Mouse (Mus musculus) cortical plate, adult 2 months (tissue): ENCODE measurements around the gene Pip4k2c.

Experiments used
- CTCF ChIP-seq: fragments of 200-500 bp; IDR thresholded peaks from 2 replicates; pipeline ENCODE4 v1.5.1; 2011; ENCODE audit warnings: mild to moderate bottlenecking, control low read depth, low read length; ENCODE audit not compliant: insufficient read depth; ENCODE audit errors: extremely low read depth
- POLR2A ChIP-seq: fragments of 200-500 bp; IDR thresholded peaks from 2 replicates; pipeline ENCODE4 v1.6.1; 2011; ENCODE audit warnings: mild to moderate bottlenecking, low read length, control low read depth; ENCODE audit not compliant: insufficient read depth; ENCODE audit errors: extremely low read depth

GRCm38 (mm10) chr10:127160728-127161127 is 50.7 kb downstream of the Pip4k2c start:
- TF ChIP-seq POLR2A = no peak
- no peak for TF ChIP-seq CTCF
